Mouse (Mus musculus) CH12.LX (cell line): ENCODE measurements around the gene Gm20662. TPM values are rescaled to one million over a fixed set of nuclear protein-coding genes. Genes with fewer than 3 reads are reported as not detected.

Experiments used
- DNase-seq: peaks from one replicate; pipeline ENCODE4 v3.0.0-alpha.2; 2013; ENCODE audit errors: extremely low read depth
- H3K27ac ChIP-seq: 2 replicates; pipeline ENCODE4 v1.5.1; 2012; ENCODE audit warnings: low read depth, mild to moderate bottlenecking, control low read depth, moderate library complexity; ENCODE audit not compliant: insufficient read depth
- H3K27me3 ChIP-seq: replicated peaks from 2 replicates; pipeline ENCODE3; 2012; ENCODE audit warnings: inconsistent platforms
- H3K36me3 ChIP-seq, 2 experiments: replicated peaks in 1 of 2; 2 replicates each; pipeline versions ENCODE3 to v1.6.1; 2012; ENCODE audit warnings: inconsistent platforms in 1 of 2, low read length in 1 of 2, mild to moderate bottlenecking in 1 of 2, mixed read lengths in 1 of 2, moderate library complexity in 1 of 2; ENCODE audit not compliant: control insufficient read depth in 1 of 2, insufficient read depth in 1 of 2
- H3K4me1 ChIP-seq, 2 experiments: 2 replicates each; pipeline ENCODE4 v1.6.1; 2012; ENCODE audit warnings: inconsistent platforms in 1 of 2, moderate library complexity in 1 of 2; ENCODE audit not compliant: insufficient read depth in 2 of 2, control insufficient read depth in 1 of 2
- H3K4me2 ChIP-seq: 2 replicates; pipeline ENCODE4 v1.6.1; 2012; ENCODE audit warnings: low read depth, mild to moderate bottlenecking, control low read depth; ENCODE audit not compliant: poor library complexity, insufficient read depth, severe bottlenecking
- H3K4me3 ChIP-seq, 3 experiments: fragments of 150-350 bp in 1 of 3; sonication (generic) in 1 of 3; replicated peaks in 1 of 3; 2 replicates each; pipeline versions ENCODE3 to v1.5.1; 2011 to 2012; ENCODE audit warnings: low read depth in 2 of 3, low read length in 2 of 3, mild to moderate bottlenecking in 2 of 3, moderate library complexity in 2 of 3, control low read depth in 1 of 3, improper control_type of control experiment in 1 of 3, inconsistent platforms in 1 of 3, mixed read lengths in 1 of 3; ENCODE audit not compliant: poor library complexity in 1 of 3
- H3K79me2 ChIP-seq: replicated peaks from 2 replicates; pipeline ENCODE4 v1.6.1; 2012; ENCODE audit warnings: mild to moderate bottlenecking, moderate library complexity; ENCODE audit not compliant: control insufficient read depth, poor library complexity, insufficient read depth, severe bottlenecking; ENCODE audit errors: extremely low read depth
- H3K9ac ChIP-seq: 2 replicates; pipeline ENCODE4 v1.6.1; 2012; ENCODE audit warnings: low read depth, mild to moderate bottlenecking, control low read depth, moderate library complexity; ENCODE audit not compliant: insufficient read depth
- H3K9me3 ChIP-seq: replicated peaks from 2 replicates; pipeline ENCODE3; 2012; ENCODE audit warnings: low read length, inconsistent platforms, mixed read lengths
- CHD2 ChIP-seq: IDR thresholded peaks from 2 replicates; pipeline ENCODE4 v1.6.1; 2011; ENCODE audit warnings: low read length, improper control_type of control experiment
- CTCF ChIP-seq, 2 experiments: IDR thresholded peaks in 1 of 2; conservative IDR thresholded peaks in 1 of 2; 2 replicates each; pipeline ENCODE4 v1.5.1; 2011 to 2012; ENCODE audit warnings: low read depth in 2 of 2, low read length in 2 of 2, improper control_type of control experiment in 1 of 2, inconsistent platforms in 1 of 2, mild to moderate bottlenecking in 1 of 2, moderate library complexity in 1 of 2
- EP300 ChIP-seq: IDR thresholded peaks from 2 replicates; pipeline ENCODE4 v1.6.1; 2011; ENCODE audit warnings: low read length, improper control_type of control experiment
- GABPA ChIP-seq: IDR thresholded peaks from 2 replicates; pipeline ENCODE4 v1.6.1; 2012; ENCODE audit warnings: low read depth, low read length, improper control_type of control experiment, inconsistent platforms; ENCODE audit not compliant: insufficient replicate concordance
- IRF4 ChIP-seq: IDR thresholded peaks from 2 replicates; pipeline ENCODE4 v1.6.1; 2014; ENCODE audit warnings: low read depth, mild to moderate bottlenecking, inconsistent platforms, low read length, improper control_type of control experiment
- JUN ChIP-seq: IDR thresholded peaks from 2 replicates; pipeline ENCODE4 v1.6.1; 2011; ENCODE audit warnings: low read depth, mild to moderate bottlenecking, low read length, improper control_type of control experiment, moderate library complexity; ENCODE audit not compliant: insufficient read depth
- JUND ChIP-seq: conservative IDR thresholded peaks from 2 replicates; pipeline ENCODE4 v1.6.1; 2011; ENCODE audit warnings: low read depth, low read length, improper control_type of control experiment
- MAFK ChIP-seq: IDR thresholded peaks from 2 replicates; pipeline ENCODE4 v1.6.1; 2011; ENCODE audit warnings: low read length, improper control_type of control experiment; ENCODE audit not compliant: insufficient replicate concordance
- MAZ ChIP-seq: IDR thresholded peaks from 2 replicates; pipeline ENCODE4 v1.6.1; 2012; ENCODE audit warnings: low read depth, mild to moderate bottlenecking, inconsistent platforms, low read length, improper control_type of control experiment, moderate library complexity
- MXI1 ChIP-seq: IDR thresholded peaks from 2 replicates; pipeline ENCODE4 v1.6.1; 2011; ENCODE audit warnings: mild to moderate bottlenecking, low read depth, low read length, improper control_type of control experiment
- MYC ChIP-seq: IDR thresholded peaks from 2 replicates; pipeline ENCODE4 v1.6.1; 2011; ENCODE audit warnings: low read depth, mild to moderate bottlenecking, improper control_type of control experiment, low read length
- NELFE ChIP-seq: IDR thresholded peaks from 2 replicates; pipeline ENCODE4 v1.6.1; 2011; ENCODE audit warnings: low read depth, low read length, improper control_type of control experiment
- PAX5 ChIP-seq: IDR thresholded peaks from 2 replicates; pipeline ENCODE4 v1.6.1; 2012; ENCODE audit warnings: low read length, inconsistent platforms, mixed read lengths
- POLR2A ChIP-seq: IDR thresholded peaks from 2 replicates; pipeline ENCODE4 v1.6.1; 2011; ENCODE audit warnings: low read depth, mild to moderate bottlenecking, improper control_type of control experiment, low read length
- POLR2AphosphoS2 ChIP-seq: IDR thresholded peaks from 2 replicates; pipeline ENCODE4 v1.6.1; 2011; ENCODE audit warnings: low read depth, low read length, improper control_type of control experiment
- SMC3 ChIP-seq: IDR thresholded peaks from 2 replicates; pipeline ENCODE4 v1.6.1; 2011; ENCODE audit warnings: low read depth, low read length, improper control_type of control experiment
- TBP ChIP-seq: conservative IDR thresholded peaks from 2 replicates; pipeline ENCODE4 v1.6.1; 2011; ENCODE audit warnings: low read depth, low read length, improper control_type of control experiment
- UBTF ChIP-seq: IDR thresholded peaks from 2 replicates; pipeline ENCODE4 v1.6.1; 2012; ENCODE audit warnings: low read depth, mild to moderate bottlenecking, inconsistent platforms, low read length, improper control_type of control experiment, moderate library complexity
- ZC3H11A ChIP-seq: IDR thresholded peaks from 2 replicates; pipeline ENCODE4 v1.6.1; 2012; ENCODE audit warnings: low read depth, mild to moderate bottlenecking, inconsistent platforms, low read length, improper control_type of control experiment
- dilution Hi-C: fragments of 300-500 bp; cut with MboI; formaldehyde crosslinking; loops from 2 replicates; pipeline ENCODE4 v1.14.3; 2020; ENCODE audit warnings: low sequenced_read_pairs; ENCODE audit not compliant: extremely low pct_unique_long_range_greater_than_20kb, extremely low pct_ligation_motif_present
- in situ Hi-C: fragments of 300-500 bp; cut with MboI; formaldehyde crosslinking; loops from 3 replicates; pipeline ENCODE4 v1.14.3; 2019; ENCODE audit warnings: low sequenced_read_pairs, low pct_ligation_motif_present, low pct_unique_long_range_greater_than_20kb, mixed read lengths
- polyA plus RNA-seq: library from polyadenylated mRNA; unstranded; fragments of >175 nt; gene quantifications from 2 replicates; pipeline ENCODE4 v1.2.1, GENCODE M21; 2012; ENCODE audit warnings: low read depth; ENCODE audit not compliant: insufficient read length
- total RNA-seq, 2 experiments: library from RNA; depleted of rRNA; stranded (reverse); fragments of 300-350 nt in 1 of 2; fragments of >200 nt in 1 of 2; gene quantifications; 2 replicates each; pipeline ENCODE4 v1.2.3; 2012 to 2014

The Gm20662 gene
- total and polyA plus RNA-seq, 3 experiments = 0.31 to 1.2 TPM; not detected in 1

GRCm38 (mm10) chr9:108083561-108083960, 87.4 kb downstream of the Gm20662 start:
- Histone ChIP-seq H3K4me3 (no peak overlapping the region), H3K36me3 (peaks cover 74 to 76% of the 10 kb centered on the region in 2 experiments), H3K79me2 (no peaks in the 10 kb centered on the region), H3K27ac (no peak overlapping the region), H3K4me1 (peaks cover 8 to 19% of the 10 kb centered on the region in 2 experiments)
- in situ Hi-C loops = no loop called here
- TF ChIP-seq ZC3H11A (no peak), MAZ (no peak), MYC (no peak), CTCF (conservative IDR thresholded peaks at IDR 0.05 in 1 of 2, IDR thresholded peaks at IDR 0.05 in 1 of 2; ENCODE audit: low read depth in 2 of 2, low read length in 2 of 2) (no peak), IRF4 (no peak), SMC3 (no peak), CHD2 (no peak), JUND (no peak), UBTF (no peak), EP300 (no peak), POLR2A (no peak), TBP (no peak), JUN (no peak), PAX5 (no peak), NELFE (no peak), POLR2AphosphoS2 (no peak)
- TF ChIP-seq, all 38 proteins: peak for 0
- DNase-seq = no peak
- dilution Hi-C loops = no loop called here
- Histone ChIP-seq H3K9me3 (no peaks in the 10 kb centered on the region), H3K9ac (no peak overlapping the region), H3K4me2 (no peak overlapping the region), H3K27me3 (no peaks in the 10 kb centered on the region)

- H3K27me3 ChIP-seq = no peaks in the 10 kb centered on the region
- no peak overlapping the region for H3K4me2 ChIP-seq
- no peaks in the 10 kb centered on the region for H3K79me2 ChIP-seq
- no peak overlapping the region for H3K4me3 ChIP-seq
- peaks cover 91 to 93% of the 10 kb centered on the region in 2 experiments for H3K36me3 ChIP-seq
- H3K27ac ChIP-seq = no peak overlapping the region
- no peak overlapping the region for H3K9ac ChIP-seq
- in situ Hi-C loops (no loop called here), dilution Hi-C loops (no loop called here)
- DNase-seq = no peak
- TF ChIP-seq MXI1 (no peak), GABPA (no peak), MAFK (no peak), POLR2A (peak; percentile 25; the same call in 1 of the 2 replicates)
- peaks cover 4 to 10% of the 10 kb centered on the region in 2 experiments for H3K4me1 ChIP-seq
- H3K9me3 ChIP-seq = no peaks in the 10 kb centered on the region
These were observed 89.1 kb downstream of the Gm20662 start for GRCm38 (mm10) chr9:108085261-108085660.
